Mouse (Mus musculus) MEL (cell line): ENCODE measurements around the gene Tmcc3. TPM values are rescaled to one million over a fixed set of nuclear protein-coding genes. Genes with fewer than 3 reads are reported as not detected.

Experiments used
- DNase-seq: peaks from one replicate; pipeline ENCODE4 v3.0.0; 2011; ENCODE audit warnings: low read depth, low spot score
- H3K27ac ChIP-seq: 2 replicates; pipeline ENCODE4 v1.5.1; 2012; ENCODE audit warnings: low read depth, mild to moderate bottlenecking, control low read depth, low read length, moderate library complexity; ENCODE audit not compliant: control insufficient read depth
- H3K27me3 ChIP-seq, 2 experiments: fragments of 150-350 bp in 1 of 2; sonication (generic) in 1 of 2; 2 replicates each; pipeline ENCODE4 v1.6.1; 2012; ENCODE audit warnings: low read length in 2 of 2, mild to moderate bottlenecking in 2 of 2, improper control_type of control experiment in 1 of 2, moderate library complexity in 1 of 2; ENCODE audit not compliant: insufficient read depth in 2 of 2, control insufficient read depth in 1 of 2
- H3K36me3 ChIP-seq, 2 experiments: 2 replicates each; pipeline ENCODE4 v1.6.1; 2012 to 2014; ENCODE audit warnings: low read length in 2 of 2, improper control_type of control experiment in 1 of 2, inconsistent platforms in 1 of 2, mild to moderate bottlenecking in 1 of 2; ENCODE audit not compliant: insufficient read depth in 2 of 2, control insufficient read depth in 1 of 2
- H3K4me1 ChIP-seq, 2 experiments: fragments of 150-350 bp in 1 of 2; sonication (generic) in 1 of 2; 2 replicates each; pipeline ENCODE4 v1.6.1; 2012; ENCODE audit warnings: low read length in 2 of 2, improper control_type of control experiment in 1 of 2, mild to moderate bottlenecking in 1 of 2; ENCODE audit not compliant: insufficient read depth in 2 of 2, control insufficient read depth in 1 of 2
- H3K4me3 ChIP-seq, 2 experiments: fragments of 150-350 bp in 1 of 2; sonication (generic) in 1 of 2; 2 replicates each; pipeline ENCODE4 v1.5.1; 2012; ENCODE audit warnings: low read depth in 2 of 2, low read length in 2 of 2, mild to moderate bottlenecking in 2 of 2, moderate library complexity in 2 of 2, control low read depth in 1 of 2, improper control_type of control experiment in 1 of 2; ENCODE audit not compliant: control insufficient read depth in 1 of 2, insufficient read depth in 1 of 2
- H3K79me2 ChIP-seq: 2 replicates; pipeline ENCODE4 v1.6.1; 2012; ENCODE audit warnings: mild to moderate bottlenecking, low read length, moderate library complexity; ENCODE audit not compliant: control insufficient read depth, poor library complexity, insufficient read depth
- H3K9ac ChIP-seq: 2 replicates; pipeline ENCODE4 v1.6.1; 2012; ENCODE audit warnings: low read depth, mild to moderate bottlenecking, control low read depth, low read length, moderate library complexity; ENCODE audit not compliant: control insufficient read depth, poor library complexity, severe bottlenecking
- H3K9me3 ChIP-seq: fragments of 150-350 bp; sonication (generic); replicated peaks from 2 replicates; pipeline ENCODE4 v1.6.1; 2012; ENCODE audit warnings: mild to moderate bottlenecking, low read length, improper control_type of control experiment, moderate library complexity; ENCODE audit not compliant: insufficient read depth
- BHLHE40 ChIP-seq: IDR thresholded peaks from 2 replicates; pipeline ENCODE4 v1.6.1; 2012; ENCODE audit warnings: low read depth, mild to moderate bottlenecking, inconsistent platforms, low read length, improper control_type of control experiment, borderline replicate concordance
- CHD1 ChIP-seq: IDR thresholded peaks from 2 replicates; pipeline ENCODE4 v1.6.1; 2012; ENCODE audit warnings: low read depth, mild to moderate bottlenecking, inconsistent platforms, low read length, improper control_type of control experiment
- CHD2 ChIP-seq: IDR thresholded peaks from 2 replicates; pipeline ENCODE4 v1.6.1; 2011; ENCODE audit warnings: low read length, improper control_type of control experiment
- ETS1 ChIP-seq: IDR thresholded peaks from 2 replicates; pipeline ENCODE4 v1.6.1; 2012; ENCODE audit warnings: low read depth, mild to moderate bottlenecking, inconsistent platforms, low read length, improper control_type of control experiment, moderate library complexity
- GABPA ChIP-seq: IDR thresholded peaks from 2 replicates; pipeline ENCODE4 v1.6.1; 2012; ENCODE audit warnings: low read depth, mild to moderate bottlenecking, inconsistent platforms, low read length, improper control_type of control experiment, moderate library complexity
- JUND ChIP-seq: IDR thresholded peaks from 2 replicates; pipeline ENCODE4 v1.6.1; 2011; ENCODE audit warnings: low read depth, mild to moderate bottlenecking, improper control_type of control experiment, low read length
- MAFK ChIP-seq: IDR thresholded peaks from 2 replicates; pipeline ENCODE4 v1.6.1; 2011; ENCODE audit warnings: low read depth, mild to moderate bottlenecking, low read length, improper control_type of control experiment, borderline replicate concordance
- MAX ChIP-seq: IDR thresholded peaks from 2 replicates; pipeline ENCODE4 v1.6.1; 2011; ENCODE audit warnings: low read length, improper control_type of control experiment
- MEF2A ChIP-seq: IDR thresholded peaks from 2 replicates; pipeline ENCODE4 v1.6.1; 2014; ENCODE audit warnings: low read depth, mild to moderate bottlenecking, inconsistent platforms, low read length, improper control_type of control experiment; ENCODE audit not compliant: poor library complexity, insufficient replicate concordance, severe bottlenecking; ENCODE audit errors: extremely low read depth
- MYC ChIP-seq: IDR thresholded peaks from 2 replicates; pipeline ENCODE4 v1.6.1; 2011; ENCODE audit warnings: low read depth, mild to moderate bottlenecking, low read length, improper control_type of control experiment, moderate library complexity
- POLR2AphosphoS2 ChIP-seq: IDR thresholded peaks from 2 replicates; pipeline ENCODE4 v1.6.1; 2011; ENCODE audit warnings: low read length, improper control_type of control experiment
- POLR2AphosphoS5 ChIP-seq: IDR thresholded peaks from 2 replicates; pipeline ENCODE4 v1.6.1; 2012; ENCODE audit warnings: low read depth, borderline replicate concordance, mild to moderate bottlenecking, inconsistent platforms, low read length, moderate library complexity, mixed read lengths
- RAD21 ChIP-seq: IDR thresholded peaks from 2 replicates; pipeline ENCODE4 v1.6.1; 2011; ENCODE audit warnings: mild to moderate bottlenecking, low read depth, low read length, improper control_type of control experiment
- TAL1 ChIP-seq: IDR thresholded peaks from 2 replicates; pipeline ENCODE4 v1.6.1; 2012; ENCODE audit warnings: mild to moderate bottlenecking, inconsistent platforms, low read length, moderate library complexity, mixed read lengths
- TBP ChIP-seq: IDR thresholded peaks from 2 replicates; pipeline ENCODE4 v1.8.0; 2011; ENCODE audit warnings: low read depth, low read length, improper control_type of control experiment
- USF2 ChIP-seq, 2 experiments: IDR thresholded peaks; 2 replicates each; pipeline ENCODE4 v1.6.1; 2011 to 2012; ENCODE audit warnings: improper control_type of control experiment in 2 of 2, low read length in 2 of 2, borderline replicate concordance in 1 of 2, inconsistent platforms in 1 of 2, low read depth in 1 of 2, mild to moderate bottlenecking in 1 of 2; ENCODE audit not compliant: insufficient read depth in 1 of 2
- ZC3H11A ChIP-seq: IDR thresholded peaks from 2 replicates; pipeline ENCODE4 v1.6.1; 2012; ENCODE audit warnings: low read depth, mild to moderate bottlenecking, inconsistent platforms, low read length, improper control_type of control experiment
- ZKSCAN1 ChIP-seq: IDR thresholded peaks from 2 replicates; pipeline ENCODE4 v1.6.1; 2012; ENCODE audit warnings: low read depth, mild to moderate bottlenecking, inconsistent platforms, low read length, improper control_type of control experiment, moderate library complexity
- polyA plus RNA-seq, 2 experiments: library from polyadenylated mRNA; stranded (reverse) in 1 of 2; unstranded in 1 of 2; fragments of >175 nt in 1 of 2; fragments of >200 nt in 1 of 2; gene quantifications; 2 replicates each; pipeline versions ENCODE4 v1.2.1 to v1.2.4; 2012; ENCODE audit warnings: low replicate concordance in 2 of 2, low read depth in 1 of 2; ENCODE audit not compliant: insufficient read length in 2 of 2, insufficient read depth in 1 of 2, missing spikeins in 1 of 2
- total RNA-seq: library from RNA; depleted of rRNA; stranded (reverse); fragments of 300-350 nt; gene quantifications from 2 replicates; pipeline ENCODE4 v1.2.3, GENCODE M21; 2012

Gene Tmcc3
- total and polyA plus RNA-seq, 3 experiments: 1.3 to 2.6 TPM; not detected in 1

DNA sequence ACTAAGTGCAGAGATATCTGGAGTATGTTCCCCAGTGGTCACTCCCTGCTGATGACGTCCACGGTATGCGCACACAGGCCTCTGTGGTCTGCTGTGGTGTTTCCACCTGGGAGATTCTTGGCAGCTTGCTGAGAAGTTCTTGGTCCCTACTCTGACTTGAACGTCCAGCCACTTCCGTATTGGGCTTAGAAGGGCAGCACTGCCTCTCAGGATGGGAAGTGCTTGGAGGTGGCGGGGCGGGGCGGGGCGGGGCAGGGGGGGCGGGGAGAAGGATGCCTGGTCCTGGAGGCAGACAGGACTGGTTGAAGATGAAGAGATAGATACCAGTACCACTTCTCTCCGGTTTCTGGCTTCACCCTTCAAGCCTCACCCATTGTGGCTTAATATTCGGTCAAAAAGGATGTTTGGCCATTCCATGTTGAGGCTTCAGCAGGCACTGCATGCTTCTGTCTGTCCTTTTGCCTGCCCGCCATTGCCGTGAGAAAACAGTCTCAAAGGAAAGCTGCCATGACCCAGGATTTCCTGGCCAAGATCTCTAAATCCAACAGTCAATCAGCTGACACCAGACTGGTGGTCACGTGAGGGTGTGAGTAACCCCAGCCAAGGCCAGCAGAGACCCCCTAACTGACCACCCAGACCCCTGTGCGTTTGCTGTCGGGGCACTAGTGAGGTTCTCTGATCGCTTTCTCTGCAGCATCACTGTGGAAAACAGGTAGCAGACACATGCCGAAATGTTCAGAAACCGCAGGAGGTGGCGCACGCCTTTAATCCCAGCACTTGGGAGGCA is 33.1 kb downstream of the Tmcc3 start:
- no peak overlapping the region for H3K4me3 ChIP-seq
- TF ChIP-seq RAD21 (no peak), CHD2 (no peak), ETS1 (no peak), MEF2A (no peak), GABPA (no peak), ZKSCAN1 (no peak), BHLHE40 (no peak), TBP (no peak), POLR2AphosphoS5 (no peak), JUND (no peak)
- TF ChIP-seq, all 39 proteins: peak for 0
- Histone ChIP-seq H3K27ac (no peak overlapping the region), H3K4me1 (no peaks in the 10 kb centered on the region), H3K9ac (no peak overlapping the region), H3K79me2 (no peaks in the 10 kb centered on the region), H3K9me3 (no peaks in the 10 kb centered on the region), H3K27me3 (no peaks in the 10 kb centered on the region; a peak in 1 of 4 replicates), H3K36me3 (no peaks in the 10 kb centered on the region)
- DNase-seq: no peak

DNA sequence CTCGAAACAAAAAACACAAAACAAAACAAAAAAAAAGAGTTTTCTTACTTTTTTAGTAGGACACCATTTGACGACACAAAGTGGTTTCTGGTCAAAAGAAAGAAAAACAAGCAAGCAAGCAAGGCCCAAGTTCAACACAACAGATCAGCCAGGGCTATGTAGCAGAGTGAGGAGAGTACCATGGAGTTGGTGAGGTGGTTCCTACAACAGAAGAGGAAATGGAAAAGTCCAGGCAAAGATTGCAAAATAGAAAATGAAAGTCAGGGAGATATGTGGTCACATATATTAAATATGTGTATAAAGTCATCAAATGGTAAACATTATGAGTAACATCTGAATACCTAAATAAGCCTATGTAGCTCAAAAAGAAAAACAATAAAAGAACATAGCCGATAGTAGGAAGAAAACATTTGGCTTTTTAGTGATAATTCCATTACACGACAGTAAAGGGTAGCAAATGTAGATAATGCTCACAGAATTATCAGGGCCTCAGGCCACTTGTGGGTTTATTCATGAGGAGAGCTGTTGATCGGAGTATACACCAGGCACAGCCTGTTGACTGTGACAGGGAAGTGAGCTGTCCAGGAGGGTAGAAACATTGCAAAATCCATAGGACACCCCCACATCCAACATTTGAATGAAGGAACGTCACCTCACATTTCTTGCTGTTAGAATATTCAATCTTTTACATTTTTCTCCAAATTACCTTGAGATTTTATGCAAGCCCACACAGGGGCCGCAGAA is 33.9 kb downstream of the Tmcc3 start:
- Histone ChIP-seq H3K4me3 (no peak overlapping the region), H3K27ac (no peak overlapping the region), H3K4me1 (no peaks in the 10 kb centered on the region), H3K79me2 (no peaks in the 10 kb centered on the region), H3K9ac (no peak overlapping the region), H3K9me3 (no peaks in the 10 kb centered on the region), H3K27me3 (peaks cover 0 to 1% of the 10 kb centered on the region in 2 experiments; a peak in 2 of 4 replicates), H3K36me3 (no peaks in the 10 kb centered on the region)
- no peak for DNase-seq
- TF ChIP-seq CHD1: no peak
- no peak for TF ChIP-seq MYC
- TF ChIP-seq ZC3H11A: no peak
- no peak for TF ChIP-seq POLR2AphosphoS2
- no peak for TF ChIP-seq POLR2AphosphoS5
- TF ChIP-seq TAL1: no peak
- no peak for TF ChIP-seq MAFK
- TF ChIP-seq MAX: no peak
- TF ChIP-seq USF2 (IDR thresholded peaks at IDR 0.05; ENCODE audit: borderline replicate concordance in 1 of 2, insufficient read depth in 1 of 2, low read depth in 1 of 2, low read length in 2 of 2): no peak
- no peak for TF ChIP-seq BHLHE40
- TF ChIP-seq MEF2A: no peak
- TF ChIP-seq, all 39 proteins: peak for 0
